Mouse (Mus musculus) ES-E14 (cell line): Measurements from ENCODE around the gene Inmt. TPM values are rescaled to one million over a fixed set of nuclear protein-coding genes. Genes with fewer than 3 reads are reported as not detected.

Experiments used
- DNase-seq: peaks from one replicate; pipeline ENCODE4 v3.0.0-alpha.2; 2013; ENCODE audit warnings: low read depth, low spot score
- H3K27ac ChIP-seq: 2 replicates; pipeline ENCODE4 v1.5.1; 2012; ENCODE audit warnings: low read depth, mild to moderate bottlenecking, low read length, moderate library complexity, mixed read lengths; ENCODE audit not compliant: poor library complexity, insufficient read depth, severe bottlenecking
- H3K36me3 ChIP-seq: 2 replicates; pipeline ENCODE4 v1.6.1; 2012; ENCODE audit warnings: mild to moderate bottlenecking, low read length, moderate library complexity, mixed read lengths; ENCODE audit not compliant: control insufficient read depth, poor library complexity, insufficient read depth, severe bottlenecking
- H3K4me1 ChIP-seq, 2 experiments: fragments of 150-350 bp in 1 of 2; sonication (generic) in 1 of 2; 2 replicates each; pipeline ENCODE4 v1.6.1; 2012; ENCODE audit warnings: low read length in 2 of 2, mild to moderate bottlenecking in 1 of 2, mixed read lengths in 1 of 2; ENCODE audit not compliant: control insufficient read depth in 2 of 2, insufficient read depth in 2 of 2, poor library complexity in 1 of 2
- H3K4me3 ChIP-seq, 2 experiments: fragments of 150-350 bp in 1 of 2; sonication (generic) in 1 of 2; 2 replicates each; pipeline ENCODE4 v1.5.1; 2012; ENCODE audit warnings: low read length in 2 of 2, low read depth in 1 of 2, mild to moderate bottlenecking in 1 of 2, mixed read lengths in 1 of 2; ENCODE audit not compliant: insufficient read depth in 1 of 2, poor library complexity in 1 of 2, severe bottlenecking in 1 of 2
- H3K9ac ChIP-seq: 2 replicates; pipeline ENCODE4 v1.6.1; 2012; ENCODE audit warnings: low read depth, mild to moderate bottlenecking, low read length, mixed read lengths; ENCODE audit not compliant: poor library complexity, insufficient read depth, severe bottlenecking
- H3K9me3 ChIP-seq: fragments of 150-350 bp; sonication (generic); 2 replicates; pipeline ENCODE4 v1.6.1; 2012; ENCODE audit warnings: low read depth, mild to moderate bottlenecking, low read length; ENCODE audit not compliant: control insufficient read depth, insufficient read depth
- CHD2 ChIP-seq: IDR thresholded peaks from 2 replicates; pipeline ENCODE4 v1.6.1; 2014; ENCODE audit warnings: mild to moderate bottlenecking, low read depth, low read length, inconsistent platforms
- HCFC1 ChIP-seq: IDR thresholded peaks from 2 replicates; pipeline ENCODE4 v1.6.1; 2012; ENCODE audit warnings: low read length, inconsistent platforms, borderline replicate concordance; ENCODE audit not compliant: insufficient read depth
- MAFK ChIP-seq: IDR thresholded peaks from 2 replicates; pipeline ENCODE4 v1.6.1; 2014; ENCODE audit warnings: mild to moderate bottlenecking, low read depth, low read length, inconsistent platforms; ENCODE audit not compliant: insufficient read depth
- ZC3H11A ChIP-seq: IDR thresholded peaks from 2 replicates; pipeline ENCODE4 v1.6.1; 2012; ENCODE audit warnings: low read depth, mild to moderate bottlenecking, inconsistent platforms, low read length, borderline replicate concordance
- ZNF384 ChIP-seq: IDR thresholded peaks from 2 replicates; pipeline ENCODE4 v1.6.1; 2012; ENCODE audit warnings: low read depth, low read length, inconsistent platforms
- in situ Hi-C, 2 experiments: fragments of 600-800 bp; cut with MboI; formaldehyde crosslinking; loops; one replicate each; pipeline ENCODE4 v1.15.1; 2025; ENCODE audit warnings: low sequenced_read_pairs in 2 of 2, inconsistent platforms in 1 of 2; ENCODE audit not compliant: unreplicated experiment in 2 of 2
- total RNA-seq: library from RNA; depleted of rRNA; stranded (reverse); fragments of 300-350 nt; gene quantifications from 2 replicates; pipeline ENCODE4 v1.2.3, GENCODE M21; 2012; rRNA removed

Inmt gene
- total RNA-seq, 1 experiment, result not detected

GRCm38 (mm10) chr6:55131301-55131700 lies 43.5 kb downstream of the Inmt start:
- DNase-seq, result no peak
- in situ Hi-C loops, result no loop called here
- TF ChIP-seq ZC3H11A, result no peak
- TF ChIP-seq MAFK, result no peak
- no peak for TF ChIP-seq ZNF384
- no peak for TF ChIP-seq CHD2
- no peak for TF ChIP-seq HCFC1
- H3K36me3 ChIP-seq, result no peaks in the 10 kb centered on the region
- H3K9me3 ChIP-seq, result no peaks in the 10 kb centered on the region
- H3K27ac ChIP-seq, result no peak overlapping the region
- no peak overlapping the region for H3K9ac ChIP-seq
- H3K4me1 ChIP-seq, result peaks cover 0 to 2% of the 10 kb centered on the region in 2 experiments; a peak in 2 of 4 replicates
- no peak overlapping the region for H3K4me3 ChIP-seq

DNA sequence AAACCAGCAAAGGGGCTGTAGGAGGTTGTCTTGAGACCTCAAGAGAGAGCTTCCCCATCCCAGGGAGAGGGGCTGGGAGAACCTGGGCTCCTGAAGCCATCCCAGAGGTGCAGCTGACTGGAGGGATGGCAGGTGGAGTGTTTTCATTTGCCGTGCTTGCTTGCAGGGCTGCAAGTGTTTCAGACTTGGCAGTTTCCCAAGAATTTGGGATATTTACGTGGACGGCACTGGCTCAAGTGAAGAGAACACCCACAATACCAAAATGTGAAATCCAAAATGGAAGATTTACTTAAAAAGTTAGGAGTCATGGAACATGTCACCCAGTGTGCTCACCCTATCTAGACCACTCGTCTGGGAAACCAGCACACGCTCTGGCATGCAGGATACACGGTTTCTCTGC lies 44.2 kb downstream of the Inmt start:
- no peak for DNase-seq
- Histone ChIP-seq H3K9me3 (no peaks in the 10 kb centered on the region), H3K36me3 (no peaks in the 10 kb centered on the region), H3K9ac (no peak overlapping the region), H3K4me3 (no peak overlapping the region), H3K4me1 (peaks cover 0 to 2% of the 10 kb centered on the region in 2 experiments; a peak in 2 of 4 replicates), H3K27ac (no peak overlapping the region)
- TF ChIP-seq CHD2, result no peak
- no peak for TF ChIP-seq ZNF384
- TF ChIP-seq HCFC1, result no peak
- TF ChIP-seq ZC3H11A, result no peak
- no peak for TF ChIP-seq MAFK
- in situ Hi-C loops, result no loop called here

GRCm38 (mm10) chr6:55128391-55128790 lies 46.5 kb downstream of the Inmt start:
- H3K9ac ChIP-seq, result no peak overlapping the region
- H3K9me3 ChIP-seq, result no peaks in the 10 kb centered on the region
- H3K27ac ChIP-seq, result no peak overlapping the region
- H3K36me3 ChIP-seq, result no peaks in the 10 kb centered on the region
- H3K4me1 ChIP-seq, result no peaks in the 10 kb centered on the region
- in situ Hi-C loops, result no loop called here
- TF ChIP-seq CHD2 (no peak), ZC3H11A (no peak), MAFK (no peak), ZNF384 (no peak), HCFC1 (no peak)
- DNase-seq, result no peak
- no peak overlapping the region for H3K4me3 ChIP-seq

- no peak for DNase-seq
- H3K9me3 ChIP-seq, result no peaks in the 10 kb centered on the region
- H3K9ac ChIP-seq, result no peak overlapping the region
- H3K4me1 ChIP-seq, result no peaks in the 10 kb centered on the region
- TF ChIP-seq ZC3H11A (no peak), MAFK (no peak), CHD2 (no peak), ZNF384 (no peak), HCFC1 (no peak)
- H3K27ac ChIP-seq, result no peak overlapping the region
- H3K36me3 ChIP-seq, result no peaks in the 10 kb centered on the region
- in situ Hi-C loops, result no loop called here
- H3K4me3 ChIP-seq, result no peak overlapping the region
Observed at GRCm38 (mm10) chr6:55126576-55126975, 48.3 kb downstream of the Inmt start.

GRCm38 (mm10) chr6:55123056-55123455 lies 51.8 kb downstream of the Inmt start:
- no peak for DNase-seq
- no peak for TF ChIP-seq CHD2
- no peak for TF ChIP-seq HCFC1
- TF ChIP-seq MAFK, result no peak
- no peak for TF ChIP-seq ZNF384
- TF ChIP-seq ZC3H11A, result no peak
- Histone ChIP-seq H3K36me3 (no peaks in the 10 kb centered on the region), H3K4me3 (no peak overlapping the region), H3K9ac (no peak overlapping the region), H3K9me3 (no peaks in the 10 kb centered on the region), H3K27ac (no peak overlapping the region), H3K4me1 (no peaks in the 10 kb centered on the region)
- in situ Hi-C loops, result no loop called here

Other genes starting within 250 kb of the Inmt start
- 1.3 and 1.6 TPM in 2 replicates for gene Nod1, start 202.4 kb downstream of the Inmt start, total RNA-seq
- gene Ggct, start 182.1 kb downstream of the Inmt start, total RNA-seq, result 17.1 and 25.4 TPM in 2 replicates
- gene Gars, start 137.0 kb downstream of the Inmt start, total RNA-seq, result 201 and 232 TPM in 2 replicates
- 0.67 and 1.1 TPM in 2 replicates for gene Crhr2, start 42.0 kb downstream of the Inmt start, total RNA-seq
- gene Mindy4, start 28.3 kb upstream of the Inmt start, total RNA-seq, result 3.0 TPM in 2 replicates
- gene Aqp1, start 161.4 kb upstream of the Inmt start, total RNA-seq, result 0.36 TPM in 1 of 2 replicates, not detected in the other
- gene Ghrhr, start 201.3 kb upstream of the Inmt start, total RNA-seq, result not detected in 2 replicates